Mouse (Mus musculus): ENCODE data around the gene Atg5.

DNA sequence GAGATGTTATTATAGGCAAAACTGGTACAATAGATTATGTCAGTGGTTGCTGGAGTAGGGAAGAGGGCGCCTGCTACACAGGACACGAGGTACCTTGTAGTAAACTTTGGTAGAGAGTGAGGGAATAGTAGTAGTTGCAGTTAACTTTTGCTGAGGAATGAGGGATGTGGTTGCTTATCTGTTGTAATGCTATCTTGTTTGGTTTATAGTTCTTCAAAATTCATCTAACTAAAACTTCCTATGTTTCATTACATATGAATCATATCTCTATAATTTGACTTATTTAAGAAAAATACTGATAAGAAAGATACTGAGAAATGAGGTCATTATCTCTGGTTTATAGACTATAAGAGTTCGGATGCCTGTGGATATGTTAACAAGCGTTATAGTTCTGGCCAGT is 31.9 kb downstream of the Atg5 start:
- TF ChIP-seq POLR2A (IDR thresholded peaks at IDR 0.05; ENCODE audit: insufficient read length, low read depth), result no peak
- TF ChIP-seq MYOD1 (IDR thresholded peaks at IDR 0.05; ENCODE audit: control insufficient read depth in 1 of 3, insufficient read length in 2 of 3, low read depth in 2 of 3), result no peak
- no peak for TF ChIP-seq TCF12 (IDR thresholded peaks at IDR 0.05; ENCODE audit: insufficient read depth, poor library complexity, severe bottlenecking)

Measured in myocyte (in vitro differentiated cells).